Mouse (Mus musculus): Measurements from ENCODE around the gene Hectd3. TPM values are rescaled to one million over a fixed set of nuclear protein-coding genes. Genes with fewer than 3 reads are reported as not detected.

The Hectd3 gene
- total RNA-seq, 4 experiments from 2014 or later: 29.5 to 41.4 (median 34.6) TPM

GRCm38 (mm10) chr4:117018327-117018726 lies 23.2 kb downstream of the Hectd3 start:
- DNase-seq: no peak

GRCm38 (mm10) chr4:117019206-117020134 lies 24.4 kb downstream of the Hectd3 start, which contains the start of gene Eif2b3:
Gene Eif2b3, plus strand, starts transcription at chr4:117019402.
- DNase-seq: peak; percentile 87

- no peak for DNase-seq
These were observed 28.4 kb downstream of the Hectd3 start for GRCm38 (mm10) chr4:117023469-117023868.

- DNase-seq: no peak
These were observed 36.0 kb downstream of the Hectd3 start for GRCm38 (mm10) chr4:117031105-117031504.

- peak; percentile 24 for DNase-seq
These were observed 45.0 kb downstream of the Hectd3 start for GRCm38 (mm10) chr4:117039925-117040687.

GRCm38 (mm10) chr4:117040791-117041190 lies 45.7 kb downstream of the Hectd3 start:
- no peak for DNase-seq

- peak; percentile 71 for DNase-seq
These were observed 46.2 kb downstream of the Hectd3 start for GRCm38 (mm10) chr4:117041283-117041721.

GRCm38 (mm10) chr4:117048836-117049235 lies 53.7 kb downstream of the Hectd3 start:
- DNase-seq: peak; percentile 53

- no peak for DNase-seq
These were observed 54.4 kb downstream of the Hectd3 start for GRCm38 (mm10) chr4:117049485-117049884.

GRCm38 (mm10) chr4:117052626-117053025 lies 57.5 kb downstream of the Hectd3 start:
- no peak for DNase-seq

GRCm38 (mm10) chr4:117053956-117054355 lies 58.8 kb downstream of the Hectd3 start:
- DNase-seq: no peak

Other genes starting within 250 kb of the Hectd3 start
- 10 to 100 TPM; 22.0 to 25.3 (median 22.4) TPM for gene Toe1, start 187.7 kb upstream of the Hectd3 start, total RNA-seq (2022)
- 10 to 100 TPM in 1 of 4 experiments, 1 to 10 TPM in 3; 3.5 to 15.4 (median 6.8) TPM for gene Mutyh, start 187.6 kb upstream of the Hectd3 start, total RNA-seq (2022)
- gene Hpdl, start 173.6 kb upstream of the Hectd3 start, total RNA-seq (2022): 1 to 10 TPM; 1.6 to 3.4 (median 3.0) TPM
- gene Zswim5, start 117.9 kb upstream of the Hectd3 start, total RNA-seq (2022): 1 to 10 TPM; 4.9 to 7.2 (median 5.6) TPM
- gene Urod, start 904 bp upstream of the Hectd3 start, total RNA-seq (2022): 100 to 1,000 TPM; 123 to 137 (median 128) TPM
- gene Eif2b3, start 24.1 kb downstream of the Hectd3 start, total RNA-seq (2022): 10 to 100 TPM; 32.2 to 40.2 (median 33.8) TPM
- 1 to 10 TPM; 3.8 to 9.0 (median 8.3) TPM for gene Ptch2, start 100.8 kb downstream of the Hectd3 start, total RNA-seq (2022)
- 10 to 100 TPM in 1 of 4 experiments, 1 to 10 TPM in 3; 6.6 to 11.4 (median 9.1) TPM for gene Btbd19, start 130.4 kb downstream of the Hectd3 start, total RNA-seq (2022)
- not detected for gene Tctex1d4, start 131.5 kb downstream of the Hectd3 start, total RNA-seq (2022)
- gene Plk3, start 138.6 kb downstream of the Hectd3 start, total RNA-seq (2022): 10 to 100 TPM in 1 of 4 experiments, 1 to 10 TPM in 3; 4.5 to 18.0 (median 5.8) TPM
- gene Rps8, start 160.9 kb downstream of the Hectd3 start, total RNA-seq (2022): 1,000 to 10,000 TPM in 2 of 4 experiments, 100 to 1,000 TPM in 2; 974 to 1,059 (median 1,012) TPM
- 1 to 10 TPM in 1 of 4 experiments, under 1 TPM in 3; 0.87 to 1.1 (median 0.93) TPM for gene Kif2c, start 187.3 kb downstream of the Hectd3 start, total RNA-seq (2022)